Mouse (Mus musculus) small intestine, adult 2 months (tissue): Measurements from ENCODE around the gene Rilp. TPM values are rescaled to one million over a fixed set of nuclear protein-coding genes. Genes with fewer than 3 reads are reported as not detected.

Source experiments
- H3K27ac ChIP-seq: fragments of 200-500 bp; 2 replicates; pipeline ENCODE4 v1.5.1; 2012; ENCODE audit warnings: low read depth, low read length, control low read depth, inconsistent platforms; ENCODE audit not compliant: insufficient read depth
- H3K27me3 ChIP-seq: fragments of 200-500 bp; 2 replicates; pipeline ENCODE4 v1.6.1; 2012; ENCODE audit warnings: mild to moderate bottlenecking, moderate library complexity, low read length, inconsistent platforms; ENCODE audit not compliant: control insufficient read depth, insufficient read depth
- H3K36me3 ChIP-seq: fragments of 200-500 bp; 2 replicates; pipeline ENCODE4 v1.6.1; 2012; ENCODE audit warnings: mild to moderate bottlenecking, low read length, control low read depth, inconsistent platforms; ENCODE audit not compliant: control insufficient read depth, insufficient read depth
- H3K4me1 ChIP-seq: fragments of 200-500 bp; 2 replicates; pipeline ENCODE4 v1.6.1; 2012; ENCODE audit warnings: low read length, inconsistent platforms, mixed read lengths; ENCODE audit not compliant: control insufficient read depth, insufficient read depth, insufficient read length
- H3K4me3 ChIP-seq: fragments of 200-500 bp; 2 replicates; pipeline ENCODE4 v1.5.1; 2012; ENCODE audit warnings: low read depth, mild to moderate bottlenecking, control low read depth, inconsistent platforms, low read length, moderate library complexity
- CTCF ChIP-seq: fragments of 200-500 bp; IDR thresholded peaks from 2 replicates; pipeline ENCODE4 v1.5.1; 2012; ENCODE audit warnings: low read depth, mild to moderate bottlenecking, control low read depth, inconsistent platforms, low read length, moderate library complexity, mixed read lengths; ENCODE audit not compliant: insufficient replicate concordance, insufficient read length; ENCODE audit errors: extremely low read depth
- POLR2A ChIP-seq: fragments of 200-500 bp; IDR thresholded peaks from 2 replicates; pipeline ENCODE4 v1.6.1; 2012; ENCODE audit warnings: low read depth, mild to moderate bottlenecking, control low read depth, inconsistent platforms, low read length, moderate library complexity
- WGBS: fragments of 180-500 bp; shearing (Covaris S2); methylation state at CpG from one replicate; pipeline ENCODE4 v1.1.7; 2018; 5-methylcytosine and 5-hydroxymethylcytosine counted together
- polyA plus RNA-seq: library from polyadenylated mRNA; depleted of rRNA; stranded (reverse); fragments of >200 nt; gene quantifications from 2 replicates; pipeline ENCODE4 v1.2.3, GENCODE M21; 2012

Rilp gene
- polyA plus RNA-seq, 1 experiment: 15.0 TPM

GRCm38 (mm10) chr11:75470675-75471074 is 39.2 kb upstream of the Rilp start:
- Histone ChIP-seq H3K4me3 (no peak overlapping the region), H3K27me3 (no peaks in the 10 kb centered on the region), H3K4me1 (peaks cover 28% of the 10 kb centered on the region), H3K27ac (peak overlapping the region; percentile 89), H3K36me3 (peaks cover 7% of the 10 kb centered on the region)
- WGBS: 32% methylated on average over 3 of the region's 3 CpGs
- no peak for TF ChIP-seq CTCF
- TF ChIP-seq POLR2A: no peak

GRCm38 (mm10) chr11:75472469-75473081 is 37.3 kb upstream of the Rilp start:
- Histone ChIP-seq H3K4me3 (peak overlapping the region; percentile 12; the same call in 1 of the 2 replicates), H3K4me1 (peaks cover 26% of the 10 kb centered on the region), H3K36me3 (no peaks in the 10 kb centered on the region), H3K27ac (peak overlapping the region; percentile 77), H3K27me3 (no peaks in the 10 kb centered on the region)
- TF ChIP-seq CTCF (no peak), POLR2A (no peak)
- WGBS: 30% methylated on average over 11 of the region's 11 CpGs

- Histone ChIP-seq H3K36me3 (no peaks in the 10 kb centered on the region), H3K4me3 (no peak overlapping the region), H3K27ac (peak overlapping the region; percentile 49; the same call in 1 of the 2 replicates), H3K27me3 (no peaks in the 10 kb centered on the region), H3K4me1 (peaks cover 23% of the 10 kb centered on the region; the same call in 1 of the 2 replicates)
- 78% methylated on average over 7 of the region's 7 CpGs for WGBS
- TF ChIP-seq POLR2A: no peak
Observed at GRCm38 (mm10) chr11:75473376-75473775, 36.5 kb upstream of the Rilp start.

- H3K27me3 ChIP-seq: no peaks in the 10 kb centered on the region
- H3K4me1 ChIP-seq: peaks cover 6% of the 10 kb centered on the region; the same call in 1 of the 2 replicates
- no peak overlapping the region for H3K27ac ChIP-seq
- H3K4me3 ChIP-seq: no peak overlapping the region
- H3K36me3 ChIP-seq: peaks cover 18% of the 10 kb centered on the region
- 22% methylated on average over 3 of the region's 3 CpGs for WGBS
- no peak for TF ChIP-seq CTCF
- no peak for TF ChIP-seq POLR2A
Observed at GRCm38 (mm10) chr11:75486192-75486591, 23.7 kb upstream of the Rilp start.

GRCm38 (mm10) chr11:75486601-75487285 is 23.2 kb upstream of the Rilp start, which contains the start of gene Prpf8:
Gene Prpf8 (plus strand): TSS chr11:75486816.
- no peak for TF ChIP-seq CTCF
- TF ChIP-seq POLR2A: peak; percentile 36
- H3K27me3 ChIP-seq: no peaks in the 10 kb centered on the region
- peak within 1 kb of the TSS; percentile 76 for H3K4me3 ChIP-seq
- WGBS: under 1% methylated on average over 52 of the region's 52 CpGs
- peaks cover 23% of the 10 kb centered on the region for H3K36me3 ChIP-seq
- peaks cover 6% of the 10 kb centered on the region; the same call in 1 of the 2 replicates for H3K4me1 ChIP-seq
- peak within 1 kb of the TSS; percentile 17; the same call in 1 of the 2 replicates for H3K27ac ChIP-seq

- Histone ChIP-seq H3K4me1 (peaks cover 6% of the 10 kb centered on the region; the same call in 1 of the 2 replicates), H3K36me3 (peaks cover 31% of the 10 kb centered on the region), H3K27ac (no peak overlapping the region), H3K4me3 (peak overlapping the region; percentile 53), H3K27me3 (no peaks in the 10 kb centered on the region)
- 19% methylated on average over 6 of the region's 6 CpGs for WGBS
- TF ChIP-seq POLR2A (no peak), CTCF (no peak)
Observed at GRCm38 (mm10) chr11:75487496-75487895, 22.4 kb upstream of the Rilp start.

- TF ChIP-seq POLR2A: no peak
- TF ChIP-seq CTCF: no peak
- Histone ChIP-seq H3K4me3 (no peak overlapping the region), H3K36me3 (peaks cover 90% of the 10 kb centered on the region), H3K27ac (no peak overlapping the region), H3K4me1 (no peaks in the 10 kb centered on the region), H3K27me3 (no peaks in the 10 kb centered on the region)
- 84% methylated on average over 10 of the region's 10 CpGs for WGBS
Observed at GRCm38 (mm10) chr11:75494296-75495049, 15.4 kb upstream of the Rilp start.
